Mouse (Mus musculus) urinary bladder, postnatal 25 days (tissue): ENCODE measurements at regions not wholly inside any gene's neighbourhood (a gene's known extent, or its start where the extent isn't known, plus 50 kb on each side); places are given as distances from the start of the nearest gene placed in this dataset.

Experiments
- DNase-seq: peaks from one replicate; pipeline ENCODE4 v3.0.0; 2022; ENCODE audit warnings: low spot score

GRCm38 (mm10) chr16:29996139-29997069 is 67.8 kb upstream of the Hes1 start:
- DNase-seq: no peak

- DNase-seq: no peak
Observed at GRCm38 (mm10) chr16:30000166-30000565, 64.0 kb upstream of the Hes1 start.

GRCm38 (mm10) chr16:30005124-30005523 is 59.1 kb upstream of the Hes1 start:
- DNase-seq: no peak

- no peak for DNase-seq
Observed at GRCm38 (mm10) chr16:30006826-30007225, 57.4 kb upstream of the Hes1 start.

GRCm38 (mm10) chr16:30008451-30009357 is 55.5 kb upstream of the Hes1 start:
- peak; percentile 77 for DNase-seq

- no peak for DNase-seq
Observed at GRCm38 (mm10) chr16:30009521-30010186, 54.5 kb upstream of the Hes1 start.

- DNase-seq: no peak
Observed at GRCm38 (mm10) chr16:30013123-30013522, 51.1 kb upstream of the Hes1 start.

GRCm38 (mm10) chr16:30013943-30014342 is 50.2 kb upstream of the Hes1 start:
- DNase-seq: no peak
